Comparison of ENCODE assay signal across 8 mouse cellular contexts in genomic region chr10:79987771-79988505, GRCm38 (mm10). TPM values are rescaled to one million over a fixed set of nuclear protein-coding genes. Genes with fewer than 3 reads are reported as not detected.
DNase-seq lines count a peak whose midpoint lies in the region; ATAC-seq and TF ChIP-seq lines count a peak whose summit lies in the region.

No protein-coding gene starts in this region.

- intact Hi-C loops in heart, adult 2 months (cut with DNase I) = loop anchor here (2.0 to 10.0 kb wide), 4 partner anchors 51 to 277 kb away; partner anchors contain the start of genes Dazap1, Gamt, Polr2e and Stk11
- intact Hi-C loops in heart, postnatal 25 days (cut with DNase I) = loop anchor here (2.0 to 5.0 kb wide), 2 partner anchors 127 to 149 kb away; partner anchors contain the start of genes Atp5d and Stk11

- H3K4me2 ChIP-seq in hindbrain, embryonic 14.5 days (replicated peaks) = peak overlapping the region; percentile 92

- no peak for TF ChIP-seq CTCF in heart, adult 2 months (IDR thresholded peaks at IDR 0.05)
- no peak for TF ChIP-seq CTCF in G1E (IDR thresholded peaks at IDR 0.05; ENCODE audit: low read depth, low read length)

- peak overlapping the region; percentile 91 for H3K9ac ChIP-seq in heart, adult 2 months (ENCODE audit: low read depth, low read length)
- peak overlapping the region; percentile 52 for H3K9ac ChIP-seq in hindbrain, embryonic 14.5 days

- peak; percentile 29 to 62 for DNase-seq in heart, adult 2 months
- DNase-seq in heart, postnatal 25 days (ENCODE audit: low spot score) = no peak
- DNase-seq in G1E (ENCODE audit: low spot score) = no peak
- no peak for DNase-seq in hindbrain, embryonic 14.5 days (ENCODE audit: low spot score)
- DNase-seq in midbrain, embryonic 10.5 days (ENCODE audit: low spot score) = no peak
- DNase-seq in Muller cell, postnatal 12 days (ENCODE audit: inconsistent ontology term) = no peak
- DNase-seq in ovary, postnatal 14 days (ENCODE audit: low spot score) = no peak
- no peak for DNase-seq in adrenal gland, adult 8-10 months

- peaks cover 2% of the 10 kb centered on the region for H3K79me2 ChIP-seq in heart, adult 2 months (replicated peaks; ENCODE audit: control insufficient read depth, insufficient read depth, low read length)

- no peaks in the 10 kb centered on the region for H3K36me3 ChIP-seq in heart, adult 2 months (ENCODE audit: control insufficient read depth, insufficient read depth, low read length)
- H3K36me3 ChIP-seq in G1E (replicated peaks) = peaks cover 18% of the 10 kb centered on the region
- H3K36me3 ChIP-seq in hindbrain, embryonic 14.5 days (replicated peaks; ENCODE audit: control insufficient read depth, insufficient read depth) = no peaks in the 10 kb centered on the region
- H3K36me3 ChIP-seq in midbrain, embryonic 10.5 days = peaks cover 17% of the 10 kb centered on the region; the same call in 1 of the 2 replicates

- H3K27me3 ChIP-seq in heart, adult 2 months (ENCODE audit: control insufficient read depth, insufficient read depth, low read length) = no peaks in the 10 kb centered on the region
- H3K27me3 ChIP-seq in G1E (ENCODE audit: insufficient read depth, low read length) = peaks cover 11% of the 10 kb centered on the region; the same call in 1 of the 2 replicates
- H3K27me3 ChIP-seq in hindbrain, embryonic 14.5 days (ENCODE audit: control insufficient read depth, insufficient read depth, low read length) = peaks cover 43% of the 10 kb centered on the region
- H3K27me3 ChIP-seq in midbrain, embryonic 10.5 days (ENCODE audit: low read depth, poor library complexity, severe bottlenecking) = peaks cover 53% of the 10 kb centered on the region

- no peak for TF ChIP-seq POLR2A in heart, adult 2 months (IDR thresholded peaks at IDR 0.05; ENCODE audit: insufficient read depth, low read depth, low read length)

- H3K9me3 ChIP-seq in G1E (replicated peaks) = peaks cover 12% of the 10 kb centered on the region
- peaks cover 11% of the 10 kb centered on the region; the same call in 1 of the 2 replicates for H3K9me3 ChIP-seq in hindbrain, embryonic 14.5 days (ENCODE audit: control insufficient read depth, low read length)
- H3K9me3 ChIP-seq in midbrain, embryonic 10.5 days (replicated peaks) = peaks cover 14% of the 10 kb centered on the region

- no peak for ATAC-seq in G1E (ENCODE audit: extremely low read depth, insufficient number of reproducible peaks, low FRiP score, poor library complexity, severe bottlenecking)
- ATAC-seq in hindbrain, embryonic 14.5 days (ENCODE audit: low FRiP score) = no peak

- WGBS in heart, adult 2 months = 13% methylated on average over 27 of the region's 27 CpGs
- WGBS in hindbrain, embryonic 14.5 days = 12% methylated on average over 27 of the region's 27 CpGs
- WGBS in midbrain, embryonic 10.5 days = 11% methylated on average over 27 of the region's 27 CpGs

- H3K4me1 ChIP-seq in heart, adult 2 months (ENCODE audit: control insufficient read depth, insufficient read depth, low read length) = peaks cover 20% of the 10 kb centered on the region
- peaks cover 67% of the 10 kb centered on the region for H3K4me1 ChIP-seq in G1E (ENCODE audit: insufficient read depth, low read depth, low read length)
- H3K4me1 ChIP-seq in hindbrain, embryonic 14.5 days (replicated peaks; ENCODE audit: control insufficient read depth, insufficient read depth, low read length) = peaks cover 21% of the 10 kb centered on the region
- H3K4me1 ChIP-seq in midbrain, embryonic 10.5 days = peaks cover 57% of the 10 kb centered on the region

- TF ChIP-seq EP300 in heart, adult 2 months (IDR thresholded peaks at IDR 0.05; ENCODE audit: insufficient read depth, low read depth, low read length) = no peak

- peak overlapping the region; percentile 92 for H3K4me3 ChIP-seq in heart, adult 2 months
- H3K4me3 ChIP-seq in G1E (ENCODE audit: low read depth, low read length) = peak overlapping the region; percentile 73
- peak overlapping the region; percentile 40 for H3K4me3 ChIP-seq in hindbrain, embryonic 14.5 days (replicated peaks; ENCODE audit: low read length)
- H3K4me3 ChIP-seq in midbrain, embryonic 10.5 days = peak overlapping the region; percentile 56

- peak overlapping the region; percentile 96 for H3K27ac ChIP-seq in heart, adult 2 months
- no peak overlapping the region; the same call in 1 of the 2 replicates for H3K27ac ChIP-seq in hindbrain, embryonic 14.5 days
- H3K27ac ChIP-seq in midbrain, embryonic 10.5 days (replicated peaks) = peak overlapping the region; percentile 75

RNA-seq across cellular contexts. Expression of gene Cnn2, which starts 0.4 kb away (rescaled TPM):
- total RNA-seq in heart, adult 2 months (2021) = 10 to 100 TPM; 30.2 to 39.3 TPM
- 52.5 and 60.7 TPM in 2 replicates for polyA plus RNA-seq in heart, adult 2 months (2012; rRNA removed)
- total RNA-seq in heart, postnatal 25 days (2021) = 10 to 100 TPM; 35.9 to 36.6 TPM
- total RNA-seq in G1E (2014; fragmentation: Nextera tagmentation) (4.6 and 8.4 TPM in 2 replicates), G1E (2017) (7.4 and 10.5 TPM in 2 replicates)
- polyA plus RNA-seq in G1E (2012) = 20.8 and 27.2 TPM in 2 replicates
- polyA plus RNA-seq in hindbrain, embryonic 14.5 days (2014; fragmentation: Nextera tagmentation; extraction: Ambion mirVana) = 28.4 and 37.6 TPM in 2 replicates
- 198 and 199 TPM in 2 replicates for polyA plus RNA-seq in midbrain, embryonic 10.5 days (2016; fragmentation: Nextera tagmentation; extraction: Ambion mirVana)
- 10 to 100 TPM; 23.9 to 36.3 (median 30.0) TPM for total RNA-seq in adrenal gland, adult 8-10 months (2022)

RNA-seq across cellular contexts. Expression of gene Tmem259, which starts 3.8 kb away (rescaled TPM):
- 100 to 1,000 TPM; 109 to 124 TPM for total RNA-seq in heart, adult 2 months (2021)
- 184 and 220 TPM in 2 replicates for polyA plus RNA-seq in heart, adult 2 months (2012; rRNA removed)
- total RNA-seq in heart, postnatal 25 days (2021) = 100 to 1,000 TPM; 110 to 115 TPM
- total RNA-seq in G1E (2014; fragmentation: Nextera tagmentation) (62.8 and 79.8 TPM in 2 replicates), G1E (2017) (41.6 and 47.0 TPM in 2 replicates)
- 264 and 361 TPM in 2 replicates for polyA plus RNA-seq in G1E (2012)
- 22.6 and 22.8 TPM in 2 replicates for polyA plus RNA-seq in hindbrain, embryonic 14.5 days (2014; fragmentation: Nextera tagmentation; extraction: Ambion mirVana)
- polyA plus RNA-seq in midbrain, embryonic 10.5 days (2016; fragmentation: Nextera tagmentation; extraction: Ambion mirVana) = 11.0 TPM in 2 replicates
- total RNA-seq in adrenal gland, adult 8-10 months (2022) = 100 to 1,000 TPM; 132 to 155 (median 141) TPM

RNA-seq across cellular contexts. Expression of gene Abca7, which starts 8.4 kb away (rescaled TPM):
- 1 to 10 TPM; 6.6 to 8.0 TPM for total RNA-seq in heart, adult 2 months (2021)
- 9.2 and 10.8 TPM in 2 replicates for polyA plus RNA-seq in heart, adult 2 months (2012; rRNA removed)
- 1 to 10 TPM; 6.5 to 6.7 TPM for total RNA-seq in heart, postnatal 25 days (2021)
- total RNA-seq in G1E (2014; fragmentation: Nextera tagmentation) (17.4 and 35.9 TPM in 2 replicates), G1E (2017) (12.1 and 15.2 TPM in 2 replicates)
- 21.1 and 21.6 TPM in 2 replicates for polyA plus RNA-seq in G1E (2012)
- 4.1 and 4.5 TPM in 2 replicates for polyA plus RNA-seq in hindbrain, embryonic 14.5 days (2014; fragmentation: Nextera tagmentation; extraction: Ambion mirVana)
- 3.2 and 4.8 TPM in 2 replicates for polyA plus RNA-seq in midbrain, embryonic 10.5 days (2016; fragmentation: Nextera tagmentation; extraction: Ambion mirVana)
- total RNA-seq in adrenal gland, adult 8-10 months (2022) = 10 to 100 TPM; 21.6 to 35.5 (median 27.8) TPM

RNA-seq across cellular contexts. Expression of gene Grin3b, which starts 17.4 kb away (rescaled TPM):
- under 1 TPM; 0.20 to 0.31 TPM for total RNA-seq in heart, adult 2 months (2021)
- polyA plus RNA-seq in heart, adult 2 months (2012; rRNA removed) = 0.20 and 0.29 TPM in 2 replicates
- under 1 TPM; 0.14 to 0.21 TPM for total RNA-seq in heart, postnatal 25 days (2021)
- total RNA-seq in G1E (2014; fragmentation: Nextera tagmentation) (0.60 TPM in 1 of 2 replicates, not detected in the other), G1E (2017) (0.44 TPM in 1 of 2 replicates, not detected in the other)
- 0.07 and 0.10 TPM in 2 replicates for polyA plus RNA-seq in G1E (2012)
- 0.30 and 0.33 TPM in 2 replicates for polyA plus RNA-seq in hindbrain, embryonic 14.5 days (2014; fragmentation: Nextera tagmentation; extraction: Ambion mirVana)
- 0.25 and 0.30 TPM in 2 replicates for polyA plus RNA-seq in midbrain, embryonic 10.5 days (2016; fragmentation: Nextera tagmentation; extraction: Ambion mirVana)
- total RNA-seq in adrenal gland, adult 8-10 months (2022) = 1 to 10 TPM in 1 of 4 experiments, under 1 TPM in 1, not detected in 2; 0.83 to 1.4 TPM

RNA-seq across cellular contexts. Expression of gene Wdr18, which starts 28.0 kb away (rescaled TPM):
- 10 to 100 TPM; 27.8 to 29.4 TPM for total RNA-seq in heart, adult 2 months (2021)
- polyA plus RNA-seq in heart, adult 2 months (2012; rRNA removed) = 31.7 and 32.2 TPM in 2 replicates
- total RNA-seq in heart, postnatal 25 days (2021) = 10 to 100 TPM; 20.5 to 30.1 TPM
- 28.5 and 37.3 TPM in 2 replicates for total RNA-seq in G1E (2014; fragmentation: Nextera tagmentation)
- total RNA-seq in G1E (2017) = 34.4 and 34.6 TPM in 2 replicates
- polyA plus RNA-seq in G1E (2012) = 69.0 and 69.5 TPM in 2 replicates
- polyA plus RNA-seq in hindbrain, embryonic 14.5 days (2014; fragmentation: Nextera tagmentation; extraction: Ambion mirVana) = 91.8 and 97.8 TPM in 2 replicates
- 136 and 155 TPM in 2 replicates for polyA plus RNA-seq in midbrain, embryonic 10.5 days (2016; fragmentation: Nextera tagmentation; extraction: Ambion mirVana)
- total RNA-seq in adrenal gland, adult 8-10 months (2022) = 10 to 100 TPM; 31.7 to 43.0 (median 36.6) TPM

Comparison
In these comparisons a context has a peak if more than half of its experiments do, and no peak if none do; other contexts are left out.
1. DNase-seq: peak in heart, adult 2 months (2 of 2); none in heart, postnatal 25 days (single experiment), G1E (single experiment), hindbrain, embryonic 14.5 days (single experiment), midbrain, embryonic 10.5 days (single experiment), Muller cell, postnatal 12 days (single experiment), ovary, postnatal 14 days (single experiment) and adrenal gland, adult 8-10 months (single experiment).
2. H3K4me3 ChIP-seq: peak in every context shown above with its lines; median percentile 92 in heart, adult 2 months; 73 in G1E; 56 in midbrain, embryonic 10.5 days; 40 in hindbrain, embryonic 14.5 days.